Mouse (Mus musculus) liver, embryonic 14.5 days (tissue): Measurements from ENCODE around the gene Pex13.

Experiments used
- CTCF ChIP-seq: IDR thresholded peaks from 2 replicates; pipeline ENCODE4 v1.5.1; 2016; ENCODE audit warnings: antibody characterized with exemption, low read depth, control low read depth
- EP300 ChIP-seq: IDR thresholded peaks from 2 replicates; pipeline ENCODE4 v1.6.1; 2016; ENCODE audit warnings: antibody characterized with exemption, low read depth

DNA sequence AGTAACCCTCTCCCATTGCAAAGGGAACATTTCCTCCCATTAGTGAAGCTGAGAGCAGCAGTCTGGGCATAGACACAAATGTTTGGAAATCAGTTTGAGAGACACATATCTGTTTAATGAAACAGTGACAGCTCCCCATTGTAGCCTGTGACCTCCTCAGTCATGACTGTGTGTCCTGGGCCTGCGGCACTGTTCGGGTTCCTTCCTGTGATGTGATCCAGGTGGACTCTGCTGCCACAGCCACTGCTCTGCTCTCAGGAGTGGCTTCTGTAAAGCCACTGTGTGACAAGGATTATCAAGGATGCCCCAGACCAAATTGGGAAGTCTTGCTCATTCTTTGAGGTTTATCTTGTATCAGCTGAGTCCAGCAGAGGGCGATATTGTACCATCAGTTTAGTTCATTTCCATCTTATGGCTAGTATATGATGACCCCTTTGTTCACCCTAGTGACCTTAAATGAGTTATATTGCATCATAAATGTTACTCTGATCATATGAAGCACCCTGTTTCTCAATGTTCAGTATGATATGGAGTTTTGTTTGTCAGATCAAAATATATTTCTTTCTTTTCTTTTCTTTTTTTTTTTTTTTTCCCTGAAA, 13.4 kb upstream of the Pex13 start:
- peak; percentile 79 for TF ChIP-seq CTCF
- TF ChIP-seq EP300: no peak
